Mouse (Mus musculus): Measurements from ENCODE around the gene Defb46. TPM values are rescaled to one million over a fixed set of nuclear protein-coding genes. Genes with fewer than 3 reads are reported as not detected.

Gene Defb46
- not detected in 2 replicates for polyA plus RNA-seq (2015; fragmentation: Nextera tagmentation; extraction: Ambion mirVana)

DNA sequence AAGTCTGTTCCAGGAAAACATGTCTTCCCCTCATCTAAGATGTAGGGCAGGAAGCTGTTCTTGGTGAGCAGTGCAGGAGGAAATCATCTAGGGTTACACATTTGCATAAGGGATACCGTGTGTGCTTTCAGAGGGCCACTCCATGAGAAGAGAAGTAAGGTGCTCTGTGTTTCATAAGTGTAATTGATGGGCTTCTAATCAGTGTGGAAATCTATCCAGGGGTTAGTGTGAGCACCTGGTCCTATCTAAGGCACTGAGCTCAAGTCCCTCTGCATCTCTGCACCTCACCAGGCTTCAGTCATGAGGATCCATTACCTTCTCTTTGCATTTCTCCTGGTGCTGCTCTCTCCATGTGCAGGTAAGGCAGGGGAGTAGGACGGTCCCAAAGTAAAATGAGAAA is at the start of gene Defb46:
TSS of gene Defb46 (plus strand) at position 301 of the 400 bp plus-strand sequence.
- ATAC-seq: no peak
- no peaks in the 10 kb centered on the region for H3K36me3 ChIP-seq (ENCODE audit: control insufficient read depth, insufficient read depth)
- H3K4me2 ChIP-seq (ENCODE audit: low read length): no peak within 1 kb of the TSS
- 87% methylated on average over 2 of the region's 2 CpGs for WGBS
- no peaks in the 10 kb centered on the region for H3K4me1 ChIP-seq (replicated peaks; ENCODE audit: control insufficient read depth, insufficient read depth, low read length)
- H3K27me3 ChIP-seq (replicated peaks; ENCODE audit: control insufficient read depth, insufficient read depth, low read length): no peaks in the 10 kb centered on the region
- H3K9me3 ChIP-seq (ENCODE audit: control insufficient read depth, low read length): no peaks in the 10 kb centered on the region
- H3K9ac ChIP-seq (replicated peaks; ENCODE audit: low read depth, low read length): no peak within 1 kb of the TSS
- no peak within 1 kb of the TSS for H3K27ac ChIP-seq (ENCODE audit: low read length)
- H3K4me3 ChIP-seq (replicated peaks; ENCODE audit: low read length): no peak within 1 kb of the TSS

DNA sequence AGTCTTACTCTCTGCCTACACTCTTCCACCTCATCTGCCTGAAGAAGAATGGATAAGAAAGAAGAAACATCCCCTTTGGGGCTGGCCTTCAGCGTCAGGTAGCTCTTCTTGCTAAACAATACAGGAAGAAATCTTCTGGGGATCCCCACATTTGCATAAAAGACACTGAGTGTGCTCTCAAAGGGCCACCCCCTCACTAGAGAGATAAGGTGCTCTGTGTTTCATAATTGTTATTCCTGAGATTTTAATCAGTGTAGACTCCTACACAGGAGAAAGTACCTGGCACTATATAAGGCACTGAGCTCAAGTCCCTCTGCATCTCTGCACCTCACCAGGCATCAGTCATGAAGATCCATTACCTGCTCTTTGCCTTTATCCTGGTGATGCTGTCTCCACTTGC is 14.6 kb upstream of the Defb46 start, which contains the start of gene Defb6:
TSS of gene Defb6 (plus strand) at position 318 of the 400 bp plus-strand sequence.
- H3K4me3 ChIP-seq (replicated peaks; ENCODE audit: low read length): no peak within 1 kb of the TSS
- H3K27ac ChIP-seq (ENCODE audit: low read length): no peak within 1 kb of the TSS
- 46% methylated on average over 1 of the region's 1 CpGs for WGBS
- no peaks in the 10 kb centered on the region for H3K27me3 ChIP-seq (replicated peaks; ENCODE audit: control insufficient read depth, insufficient read depth, low read length)
- H3K9ac ChIP-seq (replicated peaks; ENCODE audit: low read depth, low read length): no peak within 1 kb of the TSS
- H3K4me1 ChIP-seq (replicated peaks; ENCODE audit: control insufficient read depth, insufficient read depth, low read length): no peaks in the 10 kb centered on the region
- no peaks in the 10 kb centered on the region for H3K9me3 ChIP-seq (ENCODE audit: control insufficient read depth, low read length)
- H3K36me3 ChIP-seq (ENCODE audit: control insufficient read depth, insufficient read depth): no peaks in the 10 kb centered on the region
- H3K4me2 ChIP-seq (ENCODE audit: low read length): no peak within 1 kb of the TSS
- no peak for ATAC-seq

DNA sequence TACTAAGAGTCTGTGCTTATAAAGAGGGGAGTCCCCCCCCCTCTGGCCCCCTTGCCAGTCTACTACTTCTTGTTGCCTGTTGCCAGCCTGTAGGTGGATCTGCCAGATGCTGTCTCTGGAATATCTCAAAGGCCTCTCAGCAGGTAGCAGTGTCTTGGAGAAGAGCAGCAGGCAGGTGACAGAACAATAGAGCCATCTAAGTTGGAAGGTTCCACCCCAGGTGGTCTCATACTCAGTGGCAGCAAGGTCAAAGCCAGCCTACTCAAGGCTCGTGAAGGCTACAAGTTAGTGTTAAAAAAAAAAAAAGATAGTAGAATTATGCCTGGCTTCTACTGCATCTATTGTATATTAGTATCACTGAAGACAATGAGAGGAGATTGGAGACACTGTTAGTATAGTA is 1.6 kb upstream of the Defb46 start:
- Histone ChIP-seq H3K9me3 (ENCODE audit: control insufficient read depth, low read length) (no peaks in the 10 kb centered on the region), H3K4me1 (replicated peaks; ENCODE audit: control insufficient read depth, insufficient read depth, low read length) (no peaks in the 10 kb centered on the region), H3K9ac (replicated peaks; ENCODE audit: low read depth, low read length) (no peak overlapping the region), H3K4me2 (ENCODE audit: low read length) (no peak overlapping the region), H3K36me3 (ENCODE audit: control insufficient read depth, insufficient read depth) (no peaks in the 10 kb centered on the region), H3K27me3 (replicated peaks; ENCODE audit: control insufficient read depth, insufficient read depth, low read length) (no peaks in the 10 kb centered on the region), H3K4me3 (replicated peaks; ENCODE audit: low read length) (no peak overlapping the region), H3K27ac (ENCODE audit: low read length) (no peak overlapping the region)
- 57% methylated on average over 1 of the region's 1 CpGs for WGBS
- no peak for ATAC-seq

DNA sequence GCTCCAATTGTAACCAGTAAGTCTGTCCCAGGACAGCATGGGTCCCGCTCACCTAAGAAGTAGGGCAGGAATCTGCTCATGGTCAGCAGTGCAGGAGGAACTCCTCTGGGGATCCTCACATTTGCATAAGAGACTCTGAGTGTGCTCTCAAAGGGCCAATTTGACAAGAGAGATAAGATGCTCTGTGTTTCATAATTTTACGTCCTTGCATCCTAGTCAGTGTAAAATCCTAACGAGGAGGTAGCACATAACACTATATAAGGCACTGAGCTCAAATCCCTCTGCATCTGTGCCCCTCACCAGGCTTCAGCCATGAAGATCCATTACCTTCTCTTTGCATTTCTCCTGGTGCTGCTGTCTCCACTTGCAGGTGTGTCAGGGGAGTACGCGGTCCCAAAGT is 7.6 kb downstream of the Defb46 start, which contains the start of gene Defb5:
TSS of gene Defb5 (plus strand) at position 301 of the 400 bp plus-strand sequence.
- H3K9ac ChIP-seq (replicated peaks; ENCODE audit: low read depth, low read length): no peak within 1 kb of the TSS
- H3K36me3 ChIP-seq (ENCODE audit: control insufficient read depth, insufficient read depth): no peaks in the 10 kb centered on the region
- no peak within 1 kb of the TSS for H3K4me3 ChIP-seq (replicated peaks; ENCODE audit: low read length)
- WGBS: 88% methylated on average over 5 of the region's 5 CpGs
- no peak for ATAC-seq
- H3K27ac ChIP-seq (ENCODE audit: low read length): no peak within 1 kb of the TSS
- no peak within 1 kb of the TSS for H3K4me2 ChIP-seq (ENCODE audit: low read length)
- no peaks in the 10 kb centered on the region for H3K9me3 ChIP-seq (ENCODE audit: control insufficient read depth, low read length)
- no peaks in the 10 kb centered on the region for H3K27me3 ChIP-seq (replicated peaks; ENCODE audit: control insufficient read depth, insufficient read depth, low read length)
- H3K4me1 ChIP-seq (replicated peaks; ENCODE audit: control insufficient read depth, insufficient read depth, low read length): no peaks in the 10 kb centered on the region

DNA sequence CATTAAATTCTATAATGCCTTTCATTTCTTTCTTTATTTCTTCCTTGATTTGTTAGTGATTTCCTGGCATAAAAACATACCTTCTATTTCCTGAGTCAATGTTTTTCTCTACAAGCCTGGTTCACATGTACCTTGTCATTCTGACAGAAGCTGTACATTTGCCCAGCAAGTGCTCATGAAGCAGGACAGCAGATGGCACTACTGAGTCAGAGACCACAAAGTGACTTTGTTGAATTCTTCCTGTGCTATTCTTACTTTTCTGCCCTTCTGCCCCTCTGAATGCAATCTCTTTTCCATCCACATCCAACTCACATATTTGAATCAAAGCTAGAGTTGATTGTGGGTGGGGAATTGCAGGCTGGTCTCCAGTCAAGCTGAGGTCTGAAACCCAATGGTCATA is 18.4 kb downstream of the Defb46 start:
- no peak overlapping the region for H3K9ac ChIP-seq (replicated peaks; ENCODE audit: low read depth, low read length)
- no peaks in the 10 kb centered on the region for H3K36me3 ChIP-seq (ENCODE audit: control insufficient read depth, insufficient read depth)
- no peaks in the 10 kb centered on the region for H3K4me1 ChIP-seq (replicated peaks; ENCODE audit: control insufficient read depth, insufficient read depth, low read length)
- no peak overlapping the region for H3K4me2 ChIP-seq (ENCODE audit: low read length)
- ATAC-seq: no peak
- H3K27ac ChIP-seq (ENCODE audit: low read length): no peak overlapping the region
- no peak overlapping the region for H3K4me3 ChIP-seq (replicated peaks; ENCODE audit: low read length)
- H3K9me3 ChIP-seq (ENCODE audit: control insufficient read depth, low read length): no peaks in the 10 kb centered on the region
- no peaks in the 10 kb centered on the region for H3K27me3 ChIP-seq (replicated peaks; ENCODE audit: control insufficient read depth, insufficient read depth, low read length)

DNA sequence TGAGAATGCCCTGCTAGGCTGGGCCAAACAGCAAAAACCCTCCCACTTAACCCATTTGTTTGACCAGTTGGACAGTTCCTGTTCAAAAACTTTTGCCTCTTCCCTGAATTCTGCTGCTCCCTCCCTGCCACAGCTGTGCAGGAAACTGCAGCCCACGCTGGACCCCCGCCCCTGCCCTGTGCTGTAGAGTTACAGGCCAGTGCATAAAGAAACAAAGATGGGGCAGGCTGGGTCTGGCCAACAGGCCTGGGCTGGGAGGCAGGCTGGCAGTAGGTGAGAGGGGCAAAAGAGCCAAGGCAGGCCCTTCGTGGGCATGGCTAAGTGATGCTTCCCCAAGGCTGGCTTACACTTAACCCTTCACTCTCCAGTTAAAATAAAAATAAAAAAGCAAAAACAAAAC is 20.0 kb downstream of the Defb46 start:
- Histone ChIP-seq H3K9me3 (ENCODE audit: control insufficient read depth, low read length) (no peaks in the 10 kb centered on the region), H3K36me3 (ENCODE audit: control insufficient read depth, insufficient read depth) (no peaks in the 10 kb centered on the region), H3K4me1 (replicated peaks; ENCODE audit: control insufficient read depth, insufficient read depth, low read length) (no peaks in the 10 kb centered on the region), H3K4me2 (ENCODE audit: low read length) (no peak overlapping the region), H3K27ac (ENCODE audit: low read length) (no peak overlapping the region), H3K4me3 (replicated peaks; ENCODE audit: low read length) (no peak overlapping the region), H3K27me3 (replicated peaks; ENCODE audit: control insufficient read depth, insufficient read depth, low read length) (no peaks in the 10 kb centered on the region), H3K9ac (replicated peaks; ENCODE audit: low read depth, low read length) (no peak overlapping the region)
- no peak for ATAC-seq
- WGBS: 45% methylated on average over 3 of the region's 3 CpGs

Other genes starting within 250 kb of the Defb46 start
- gene Defb37, start 248.9 kb upstream of the Defb46 start, polyA plus RNA-seq (2015; fragmentation: Nextera tagmentation; extraction: Ambion mirVana): not detected in 2 replicates
- gene Defb38, start 213.3 kb upstream of the Defb46 start, polyA plus RNA-seq (2015; fragmentation: Nextera tagmentation; extraction: Ambion mirVana): not detected in 2 replicates
- not detected in 2 replicates for gene Defb39, start 175.1 kb upstream of the Defb46 start, polyA plus RNA-seq (2015; fragmentation: Nextera tagmentation; extraction: Ambion mirVana)
- not detected in 2 replicates for gene Defb12, start 125.1 kb upstream of the Defb46 start, polyA plus RNA-seq (2015; fragmentation: Nextera tagmentation; extraction: Ambion mirVana)
- not detected in 2 replicates for gene Defb34, start 116.2 kb upstream of the Defb46 start, polyA plus RNA-seq (2015; fragmentation: Nextera tagmentation; extraction: Ambion mirVana)
- not detected in 2 replicates for gene Gm45826, start 99.1 kb upstream of the Defb46 start, polyA plus RNA-seq (2015; fragmentation: Nextera tagmentation; extraction: Ambion mirVana)
- not detected in 2 replicates for gene Defb14, start 45.6 kb upstream of the Defb46 start, polyA plus RNA-seq (2015; fragmentation: Nextera tagmentation; extraction: Ambion mirVana)
- gene Defb4, start 41.2 kb upstream of the Defb46 start, polyA plus RNA-seq (2015; fragmentation: Nextera tagmentation; extraction: Ambion mirVana): not detected in 2 replicates
- not detected in 2 replicates for gene Defb6, start 14.4 kb upstream of the Defb46 start, polyA plus RNA-seq (2015; fragmentation: Nextera tagmentation; extraction: Ambion mirVana)
- gene Defb5, start 7.7 kb downstream of the Defb46 start, polyA plus RNA-seq (2015; fragmentation: Nextera tagmentation; extraction: Ambion mirVana): not detected in 2 replicates
- not detected in 2 replicates for gene Defb3, start 53.4 kb downstream of the Defb46 start, polyA plus RNA-seq (2015; fragmentation: Nextera tagmentation; extraction: Ambion mirVana)
- gene Defb8, start 207.7 kb downstream of the Defb46 start, polyA plus RNA-seq (2015; fragmentation: Nextera tagmentation; extraction: Ambion mirVana): not detected in 2 replicates

All from forebrain, embryonic 16.5 days (tissue).